Mouse (Mus musculus) embryonic fibroblast, embryonic 13.5 days (primary cell): ENCODE results near the gene Tmem19.

Experiments used
- CTCF ChIP-seq: IDR thresholded peaks from 2 replicates; pipeline ENCODE4 v1.5.1; 2011; ENCODE audit warnings: mild to moderate bottlenecking, control low read depth, low read length, moderate library complexity, borderline replicate concordance; ENCODE audit not compliant: insufficient read depth
- POLR2A ChIP-seq: IDR thresholded peaks from 2 replicates; pipeline ENCODE4 v1.6.1; 2011; ENCODE audit warnings: low read depth, mild to moderate bottlenecking, control low read depth, low read length, moderate library complexity

DNA sequence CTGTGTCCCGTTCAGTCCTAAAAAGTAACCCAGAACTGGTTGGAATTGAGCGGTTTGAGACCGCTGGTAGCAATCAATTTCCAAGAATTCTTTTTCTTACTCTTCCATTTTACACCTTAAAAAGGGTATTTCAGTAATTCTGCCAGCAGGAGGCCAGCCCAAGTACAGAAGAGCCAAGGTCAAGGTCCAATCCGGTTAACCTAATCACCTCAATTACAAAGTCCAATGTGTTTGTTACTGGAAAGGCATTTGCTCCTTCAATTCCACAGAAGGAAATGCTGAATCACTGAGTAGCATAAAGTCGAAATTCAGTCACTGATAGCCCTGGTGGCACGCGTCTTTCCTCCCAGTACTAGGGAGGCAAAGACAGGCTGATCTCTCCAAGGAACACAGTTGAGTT lies 3.2 kb downstream of the Tmem19 start:
- no peak for TF ChIP-seq POLR2A
- TF ChIP-seq CTCF = no peak
